Mouse (Mus musculus) stomach, postnatal 0 days (tissue): Measurements from ENCODE around the gene Mgat4e.

Experiments
- CTCF ChIP-seq: IDR thresholded peaks from 2 replicates; pipeline ENCODE4 v1.5.1; 2016; ENCODE audit warnings: antibody characterized with exemption, low read depth, mild to moderate bottlenecking, moderate library complexity
- EP300 ChIP-seq: optimal IDR thresholded peaks from 2 replicates; pipeline ENCODE3; 2016; ENCODE audit warnings: antibody characterized with exemption

GRCm38 (mm10) chr1:134548231-134548630 lies 1.3 kb downstream of the Mgat4e start:
- TF ChIP-seq CTCF (no peak), EP300 (no peak)
